Mouse (Mus musculus) layer of hippocampus, postnatal 10 days (tissue): ENCODE measurements around the gene Srpk1. TPM values are rescaled to one million over a fixed set of nuclear protein-coding genes. Genes with fewer than 3 reads are reported as not detected.
"Not testable (repeated sequence)": the region's sequence is repeated elsewhere in the genome, so short reads cannot be mapped to it uniquely, and the experiment has no call there.

Experiments used
- DNase-seq, 2 experiments: peaks; one replicate each; pipeline ENCODE4 v3.0.0; 2021; ENCODE audit warnings: low spot score in 2 of 2
- microRNA-seq, 2 experiments: library from miRNA; unstranded; fragments of <30 nt; microRNA quantifications; one replicate each; pipeline ENCODE4 v1.2.0; 2021
- total RNA-seq, 2 experiments: library from RNA; stranded (reverse); gene quantifications; 2 replicates each; pipeline ENCODE4 v1.2.3; 2021

Gene Srpk1
- total RNA-seq, 2 experiments from 2014 or later, result 103 to 105 TPM

DNA sequence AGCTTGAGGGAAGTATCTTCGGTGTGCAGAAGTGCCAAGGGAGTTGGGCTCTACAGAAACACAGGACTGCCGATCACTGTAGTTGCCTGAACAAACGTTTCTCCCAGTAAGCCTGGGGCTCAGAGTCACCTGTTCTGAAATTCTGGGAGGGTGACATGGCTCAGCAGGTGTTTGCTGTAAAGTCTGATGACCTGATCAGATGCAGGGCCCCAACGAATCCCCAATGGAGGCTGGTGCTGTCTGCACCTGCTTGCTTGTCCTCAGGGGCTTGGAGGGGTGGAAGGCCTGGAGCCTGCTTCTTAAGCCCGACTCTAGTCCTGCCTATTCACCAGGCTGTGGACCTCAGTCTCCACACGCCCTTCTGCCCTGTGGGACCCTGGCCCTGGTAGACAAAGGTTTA, 64.7 kb downstream of the Srpk1 start:
- no peak for DNase-seq

DNA sequence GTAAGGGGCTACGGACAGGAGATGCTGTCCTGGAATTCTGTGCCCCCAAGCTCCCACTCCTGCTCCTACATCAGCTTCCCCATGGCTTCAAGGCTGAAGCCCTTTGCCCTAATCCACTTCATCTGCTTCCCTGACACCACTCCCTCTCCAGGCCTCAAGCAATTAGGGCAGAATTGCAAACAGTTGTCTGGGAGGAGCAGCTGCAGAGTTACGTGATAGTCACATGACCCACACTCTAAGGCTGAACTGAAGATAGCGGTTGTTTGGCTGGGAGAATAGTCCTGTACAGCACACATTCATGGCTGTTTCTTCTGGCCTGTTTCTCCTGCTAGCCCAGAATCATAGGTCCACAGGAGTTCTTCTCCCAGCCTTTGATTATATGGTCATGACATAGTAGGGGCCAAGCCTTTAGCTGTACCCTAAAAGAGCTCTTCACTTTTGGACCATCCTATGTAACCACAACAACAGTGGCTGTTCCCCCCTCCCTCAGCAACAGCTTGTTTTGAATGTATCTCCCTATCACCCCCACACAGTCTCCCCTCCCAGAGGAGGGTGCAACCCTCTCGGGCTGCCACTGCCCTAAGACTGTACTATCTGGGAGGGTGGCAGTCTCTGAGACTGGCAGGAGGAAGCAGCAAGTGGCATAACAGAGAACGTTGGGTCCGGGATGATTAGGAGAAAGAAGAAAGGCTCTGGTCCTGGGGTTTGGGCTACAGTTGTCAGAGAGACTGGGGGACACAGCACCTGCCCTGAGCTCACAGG, 65.7 kb downstream of the Srpk1 start:
- no peak for DNase-seq

DNA sequence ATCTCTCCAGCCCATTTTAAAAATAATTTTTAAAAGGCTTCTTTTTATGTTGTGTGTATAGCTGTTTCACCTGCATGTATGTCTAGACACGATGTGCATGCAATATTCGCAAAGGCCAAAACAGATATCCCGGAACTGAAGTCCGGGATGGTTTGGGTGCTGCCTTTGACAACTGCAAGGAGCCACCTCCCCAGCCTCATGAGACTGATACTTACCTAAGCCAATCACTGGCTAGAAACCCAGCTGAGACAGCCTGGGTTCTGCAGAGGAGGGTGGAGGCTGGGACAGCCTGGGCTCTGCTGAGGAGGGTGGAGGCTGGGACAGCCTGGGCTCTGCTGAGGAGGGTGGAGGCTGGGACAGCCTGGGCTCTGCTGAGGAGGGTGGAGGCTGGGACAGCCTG, 68.5 kb downstream of the Srpk1 start:
- not testable (repeated sequence) for DNase-seq

DNA sequence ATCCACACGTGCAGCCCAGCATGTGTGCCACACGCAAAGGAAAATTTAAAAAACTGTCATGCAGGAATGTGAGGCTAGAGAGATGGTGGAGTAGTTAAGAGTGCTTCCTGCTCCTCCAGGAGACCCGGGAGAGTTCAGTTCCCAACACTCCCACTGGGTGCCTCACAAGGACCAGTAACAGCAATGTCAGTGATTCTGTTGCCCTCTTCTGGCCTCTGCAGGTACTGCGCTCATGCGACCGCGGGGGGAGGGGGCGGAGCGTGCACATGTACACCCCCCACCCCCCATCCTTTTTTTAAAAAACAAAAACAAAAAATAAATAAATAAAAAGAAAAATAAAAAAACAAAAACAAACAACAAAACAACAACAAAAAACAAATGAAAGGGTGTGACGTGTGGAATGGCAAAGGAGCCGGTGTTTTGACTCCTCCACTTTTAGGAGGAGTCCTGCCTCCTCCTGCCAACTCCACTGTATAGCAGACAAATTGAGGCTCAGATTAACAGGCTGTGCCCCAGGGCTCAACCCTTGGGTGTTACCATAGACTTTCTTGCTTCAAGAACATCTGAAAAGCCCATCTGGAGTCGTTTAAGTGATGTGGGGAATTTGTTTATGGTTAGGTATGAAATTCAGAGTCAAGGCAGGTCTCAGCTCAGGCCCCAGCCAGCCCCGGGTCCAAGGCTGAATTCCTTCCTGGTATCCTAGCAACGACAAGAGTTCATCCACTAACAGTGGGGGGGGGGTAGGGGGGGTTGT, 69.3 kb downstream of the Srpk1 start:
- peak; percentile 83 to 89 for DNase-seq

DNA sequence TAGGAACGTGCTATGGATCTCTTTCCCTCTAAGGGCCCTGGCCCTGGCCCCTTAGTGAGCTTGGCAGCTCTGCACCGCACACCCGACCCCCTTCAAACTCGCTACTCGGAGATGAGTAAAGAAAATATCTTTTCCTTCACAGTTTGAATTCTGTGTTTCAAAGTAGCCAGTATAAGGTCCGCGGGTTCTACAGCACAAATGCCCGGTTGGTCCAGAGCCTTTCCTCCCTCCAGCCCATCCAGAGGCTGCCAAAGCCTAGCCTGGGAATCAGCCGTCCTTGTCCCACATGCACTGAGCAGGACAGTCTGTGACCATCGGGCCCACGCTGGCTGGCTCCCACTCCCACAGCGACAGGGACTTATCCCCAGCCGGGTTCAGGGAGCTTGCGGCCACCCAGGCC, 73.4 kb downstream of the Srpk1 start, which contains the start of gene Clpsl2:
Clpsl2 (plus strand) TSS at position 301 of the 400 bp plus-strand sequence.
- DNase-seq, result no peak

DNA sequence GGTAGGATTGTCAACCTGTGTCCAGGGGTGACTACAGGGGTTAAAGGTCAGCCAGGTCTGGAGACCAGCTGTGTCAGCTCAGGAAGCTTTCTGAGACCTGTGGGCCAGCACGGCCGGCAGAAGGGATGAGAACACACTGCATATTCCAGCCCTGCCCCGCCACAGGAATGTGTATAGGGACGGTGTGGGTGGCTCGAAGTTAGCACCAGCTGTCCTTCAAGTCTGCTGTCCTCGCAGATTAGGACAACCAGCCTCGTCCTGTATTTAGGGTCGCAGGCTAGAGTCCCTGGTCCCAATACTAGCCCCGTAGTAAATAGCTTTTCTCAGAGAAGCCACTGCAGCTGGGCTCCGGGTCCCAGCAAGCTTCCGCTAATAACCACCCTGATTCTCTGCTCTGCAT, 74.0 kb downstream of the Srpk1 start:
- DNase-seq, result no peak

DNA sequence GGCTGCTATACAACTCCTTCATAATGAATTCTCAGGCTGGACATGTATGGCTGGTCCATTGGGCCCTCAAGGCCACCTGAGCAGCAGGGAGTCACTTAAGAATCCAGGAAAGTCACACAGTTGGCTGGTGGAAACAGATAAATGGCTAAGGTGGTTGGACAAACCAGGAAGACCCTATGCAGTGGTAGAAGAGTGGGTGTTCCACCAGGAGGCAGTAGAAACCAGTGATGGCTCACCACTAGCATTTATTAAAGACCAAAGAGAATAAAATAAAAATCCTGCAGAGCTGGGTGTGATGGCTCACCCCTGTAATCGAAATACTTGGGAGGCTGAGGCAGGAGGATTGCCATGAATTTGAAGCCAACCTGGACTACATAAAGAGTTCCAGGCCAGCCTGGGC, 75.6 kb downstream of the Srpk1 start:
- DNase-seq, result no peak

DNA sequence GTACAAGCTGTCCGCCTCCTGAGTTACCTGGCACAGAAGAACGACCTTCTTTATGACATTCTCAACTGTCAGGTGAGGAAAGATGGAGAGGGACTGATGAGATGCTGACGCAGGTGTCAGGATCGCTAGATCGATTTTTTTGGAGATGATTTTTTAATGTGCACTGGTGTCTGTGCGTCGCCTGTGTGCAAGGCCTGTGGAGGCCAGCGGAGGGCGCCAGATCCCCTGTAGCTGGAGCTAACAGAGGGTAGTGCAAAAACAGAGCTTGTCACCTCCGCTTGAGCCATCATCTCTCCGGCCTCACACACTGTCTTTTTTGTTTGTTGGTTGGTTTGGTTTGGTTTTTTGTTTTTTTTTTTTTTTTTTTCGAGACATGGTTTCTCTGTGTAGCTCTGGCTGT, 84.6 kb downstream of the Srpk1 start:
- DNase-seq, result no peak

Small RNA genes within 50 kb of the gene (microRNA-seq; reads per million reads assigned to microRNA genes)
- gene Mir6969, result 0 reads per million in 2 experiments

Other genes with a start within 250 kb of the Srpk1 start
- 10 to 100 TPM; 42.8 to 45.6 TPM for gene Fkbp5, start 105.2 kb downstream of the Srpk1 start, total RNA-seq
- not detected for gene Armc12, start 91.9 kb downstream of the Srpk1 start, total RNA-seq
- gene Clpsl2, start 73.3 kb downstream of the Srpk1 start, total RNA-seq, result not detected
- gene Clps, start 61.9 kb downstream of the Srpk1 start, total RNA-seq, result not detected
- 1 to 10 TPM; 6.0 to 6.1 TPM for gene Lhfpl5, start 47.1 kb downstream of the Srpk1 start, total RNA-seq
- 1 to 10 TPM; 7.4 to 9.0 TPM for gene Slc26a8, start 67.5 kb upstream of the Srpk1 start, total RNA-seq
- 10 to 100 TPM; 55.4 to 60.4 TPM for gene Mapk14, start 68.6 kb upstream of the Srpk1 start, total RNA-seq
- gene AC170998.1, start 103.4 kb upstream of the Srpk1 start, total RNA-seq, result 1 to 10 TPM; 1.9 to 2.4 TPM
- gene Mapk13, start 146.6 kb upstream of the Srpk1 start, total RNA-seq, result 1 to 10 TPM in 1 of 2 experiments, under 1 TPM in 1; 0.96 to 2.2 TPM
- gene Brpf3, start 178.4 kb upstream of the Srpk1 start, total RNA-seq, result 10 to 100 TPM; 37.2 to 37.7 TPM
- gene Pnpla1, start 235.7 kb upstream of the Srpk1 start, total RNA-seq, result under 1 TPM; 0.27 to 0.46 TPM